Mouse (Mus musculus): Measurements from ENCODE around the gene 3110009E18Rik. TPM values are rescaled to one million over a fixed set of nuclear protein-coding genes. Genes with fewer than 3 reads are reported as not detected.

3110009E18Rik gene
- polyA plus RNA-seq, 1 experiment from 2014 or later, result 5.1 TPM

DNA sequence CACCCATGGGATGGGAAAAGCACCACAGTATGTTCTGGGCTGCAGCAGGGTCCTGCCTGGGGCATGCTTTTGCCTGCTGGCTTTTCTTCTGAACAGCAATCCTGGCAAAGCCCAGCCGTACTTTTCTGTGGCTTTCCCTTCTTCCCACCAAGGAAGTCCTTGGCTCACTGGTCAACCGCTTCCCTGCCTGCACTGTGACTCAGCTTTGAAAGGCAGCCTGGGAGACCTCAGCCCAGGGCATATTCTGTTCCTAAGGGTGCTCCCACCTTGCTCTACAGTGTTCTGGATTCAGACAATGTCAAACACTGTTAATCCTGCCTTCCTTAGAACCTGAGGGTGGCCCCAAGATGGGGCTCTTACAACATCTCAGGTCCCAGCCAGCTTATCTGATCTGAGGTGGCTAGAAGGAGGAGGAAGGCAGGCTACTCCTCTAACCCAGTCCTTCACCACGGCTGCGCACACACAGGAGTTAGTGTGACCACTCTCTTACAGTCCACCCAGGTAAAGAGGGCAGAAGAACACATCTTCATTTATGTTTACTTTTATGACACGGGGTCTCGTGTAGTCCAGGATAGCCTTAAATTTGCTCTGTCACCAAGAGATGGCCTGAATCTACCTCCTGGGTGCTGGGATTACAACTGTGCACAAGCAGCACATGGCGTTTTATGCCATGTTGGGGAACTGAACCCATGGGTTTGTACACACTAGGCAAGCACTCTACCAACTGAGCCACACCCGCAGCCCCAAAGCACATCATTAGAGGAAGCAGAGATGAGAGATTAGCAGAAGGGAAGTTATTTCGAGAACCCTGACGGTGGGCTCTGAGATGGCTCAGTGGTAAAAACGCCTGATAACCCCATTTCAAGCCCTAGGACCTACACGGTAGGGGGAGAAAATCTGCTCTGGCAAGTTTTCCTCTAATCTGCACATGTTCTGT lies 8.5 kb upstream of the 3110009E18Rik start:
- Histone ChIP-seq H3K4me2 (ENCODE audit: low read depth, low read length) (no peak overlapping the region), H3K36me3 (replicated peaks; ENCODE audit: insufficient read depth, low read length) (peaks cover 48% of the 10 kb centered on the region), H3K9ac (replicated peaks) (no peak overlapping the region), H3K4me1 (ENCODE audit: insufficient read depth) (0 out of 2 replicates have a peak, but pooled peaks cover 4% of the 10 kb centered on the region), H3K27me3 (ENCODE audit: insufficient read depth, low read length) (no peaks in the 10 kb centered on the region), H3K27ac (ENCODE audit: low read depth) (0 out of 2 replicates have a peak overlapping the region, but pooled peaks have one; percentile 16), H3K9me3 (ENCODE audit: low read length) (no peaks in the 10 kb centered on the region), H3K4me3 (ENCODE audit: low read depth, low read length) (no peak overlapping the region)
- TF ChIP-seq CTCF (IDR thresholded peaks at IDR 0.05; ENCODE audit: low read depth) (no peak), EP300 (IDR thresholded peaks at IDR 0.05; ENCODE audit: low read depth) (no peak)
- no peak for ATAC-seq
- DNase-seq, result no peak
- 50% methylated on average over 12 of the region's 12 CpGs for WGBS (ENCODE audit: insufficient replicate concordance)

DNA sequence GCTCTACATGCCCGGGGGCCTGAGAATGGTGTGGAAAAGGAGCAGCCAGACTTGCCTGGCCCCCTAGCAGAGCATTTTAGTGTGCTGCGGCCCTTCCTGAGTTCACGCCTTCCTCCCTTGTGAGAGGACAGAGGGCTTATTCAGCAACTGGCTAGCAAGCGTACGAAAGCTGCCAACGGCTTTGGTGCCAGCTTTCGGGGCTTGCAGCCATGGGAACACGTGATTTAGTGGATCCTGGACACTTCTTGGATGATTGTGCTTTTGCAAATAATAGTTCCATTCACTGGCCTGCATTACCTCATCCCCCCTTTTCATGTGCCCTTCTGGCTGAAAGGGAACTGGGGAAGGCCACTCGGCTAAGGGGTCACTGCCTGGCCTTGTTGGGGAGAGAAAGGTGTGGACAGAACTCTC lies 5.3 kb upstream of the 3110009E18Rik start:
- Histone ChIP-seq H3K9me3 (ENCODE audit: low read length) (no peaks in the 10 kb centered on the region), H3K27ac (ENCODE audit: low read depth) (peak overlapping the region; percentile 75), H3K4me3 (ENCODE audit: low read depth, low read length) (no peak overlapping the region), H3K27me3 (ENCODE audit: insufficient read depth, low read length) (no peaks in the 10 kb centered on the region), H3K9ac (replicated peaks) (no peak overlapping the region), H3K36me3 (replicated peaks; ENCODE audit: insufficient read depth, low read length) (peaks cover 61% of the 10 kb centered on the region), H3K4me1 (ENCODE audit: insufficient read depth) (peaks cover 9% of the 10 kb centered on the region; the same call in 1 of the 2 replicates), H3K4me2 (ENCODE audit: low read depth, low read length) (no peak overlapping the region)
- TF ChIP-seq EP300 (IDR thresholded peaks at IDR 0.05; ENCODE audit: low read depth), result no peak
- no peak for TF ChIP-seq CTCF (IDR thresholded peaks at IDR 0.05; ENCODE audit: low read depth)
- WGBS (ENCODE audit: insufficient replicate concordance), result 78% methylated on average over 9 of the region's 9 CpGs
- ATAC-seq (peak; percentile 13; the same call in 1 of the 2 replicates), DNase-seq (no peak)

DNA sequence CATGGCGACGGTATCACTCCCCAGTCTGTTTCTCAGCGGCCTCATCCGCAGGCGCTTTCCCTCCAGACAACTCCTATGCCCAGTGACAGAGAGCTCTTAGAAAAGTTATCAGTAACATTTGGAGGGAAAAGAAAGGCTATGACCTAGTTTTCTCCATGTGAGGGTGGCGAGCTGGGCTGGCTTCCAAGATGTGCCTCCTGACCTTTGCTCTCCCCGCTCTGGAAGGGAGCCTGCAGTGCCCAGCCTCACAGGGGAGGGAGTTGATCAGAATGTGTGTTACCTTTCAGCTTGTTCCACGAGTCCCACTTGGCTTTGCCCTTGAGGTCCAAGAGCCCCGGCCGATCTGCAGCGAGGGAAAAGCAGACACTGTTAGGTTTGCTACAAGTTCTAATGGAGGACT lies 4.9 kb upstream of the 3110009E18Rik start:
- ATAC-seq (peak; percentile 16; the same call in 1 of the 2 replicates), DNase-seq (peak; percentile 77)
- no peak overlapping the region for H3K9ac ChIP-seq (replicated peaks)
- peak overlapping the region; percentile 96; the same call in 1 of the 2 replicates for H3K4me2 ChIP-seq (ENCODE audit: low read depth, low read length)
- H3K36me3 ChIP-seq (replicated peaks; ENCODE audit: insufficient read depth, low read length), result peaks cover 61% of the 10 kb centered on the region
- no peak overlapping the region for H3K4me3 ChIP-seq (ENCODE audit: low read depth, low read length)
- no peak for TF ChIP-seq CTCF (IDR thresholded peaks at IDR 0.05; ENCODE audit: low read depth)
- TF ChIP-seq EP300 (IDR thresholded peaks at IDR 0.05; ENCODE audit: low read depth), result no peak
- no peaks in the 10 kb centered on the region for H3K9me3 ChIP-seq (ENCODE audit: low read length)
- peak overlapping the region; percentile 75 for H3K27ac ChIP-seq (ENCODE audit: low read depth)
- H3K4me1 ChIP-seq (ENCODE audit: insufficient read depth), result peaks cover 9% of the 10 kb centered on the region; the same call in 1 of the 2 replicates
- H3K27me3 ChIP-seq (ENCODE audit: insufficient read depth, low read length), result no peaks in the 10 kb centered on the region
- WGBS (ENCODE audit: insufficient replicate concordance), result 63% methylated on average over 11 of the region's 11 CpGs

DNA sequence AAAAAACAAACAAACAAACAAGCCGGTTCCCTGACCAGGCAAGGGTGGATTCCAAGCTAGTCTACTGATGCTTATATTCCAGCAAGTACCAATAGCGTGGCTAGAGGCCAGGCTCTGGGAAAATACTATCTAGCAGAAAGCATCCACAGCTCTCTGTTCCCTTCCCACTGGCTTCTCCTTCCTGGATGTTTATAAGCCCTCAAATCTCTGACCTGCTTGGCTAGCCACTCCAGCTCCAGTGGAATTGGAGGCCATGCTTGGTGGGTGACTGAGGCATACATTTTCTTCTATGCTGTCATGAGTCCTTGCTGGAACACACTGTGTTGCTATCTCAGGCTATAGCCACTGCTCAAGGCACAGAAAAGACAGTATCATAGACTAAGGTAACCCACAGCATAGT lies 2.1 kb upstream of the 3110009E18Rik start:
- Histone ChIP-seq H3K9ac (replicated peaks) (peak overlapping the region; percentile 81), H3K4me3 (ENCODE audit: low read depth, low read length) (peak overlapping the region; percentile 72), H3K27me3 (ENCODE audit: insufficient read depth, low read length) (no peaks in the 10 kb centered on the region), H3K36me3 (replicated peaks; ENCODE audit: insufficient read depth, low read length) (peaks cover 44% of the 10 kb centered on the region), H3K4me1 (ENCODE audit: insufficient read depth) (peaks cover 25% of the 10 kb centered on the region), H3K27ac (ENCODE audit: low read depth) (peak overlapping the region; percentile 96), H3K4me2 (ENCODE audit: low read depth, low read length) (peak overlapping the region; percentile 96), H3K9me3 (ENCODE audit: low read length) (no peaks in the 10 kb centered on the region)
- ATAC-seq (no peak), DNase-seq (no peak)
- 74% methylated on average over 2 of the region's 2 CpGs for WGBS (ENCODE audit: insufficient replicate concordance)
- TF ChIP-seq CTCF (IDR thresholded peaks at IDR 0.05; ENCODE audit: low read depth) (no peak), EP300 (IDR thresholded peaks at IDR 0.05; ENCODE audit: low read depth) (no peak)

DNA sequence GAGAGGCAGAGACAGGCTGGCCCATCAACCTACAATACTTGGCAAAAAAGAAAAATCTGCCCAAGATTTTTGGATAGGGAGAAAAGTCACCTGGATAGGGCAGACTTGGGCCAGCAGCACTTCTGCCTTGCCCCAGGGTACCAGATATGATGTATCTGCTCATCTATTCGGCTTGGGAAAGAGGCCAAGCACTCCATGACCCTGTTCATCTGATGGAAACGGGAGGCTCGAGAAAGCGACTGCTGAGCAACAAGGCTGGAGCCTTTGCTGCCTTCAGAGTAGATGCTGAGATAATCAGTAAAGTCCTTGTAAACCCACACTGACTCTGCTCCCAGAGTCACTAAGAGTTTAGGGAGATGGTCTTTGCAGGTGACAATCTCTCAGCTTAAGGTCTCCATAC lies 1.6 kb upstream of the 3110009E18Rik start:
- Histone ChIP-seq H3K4me3 (ENCODE audit: low read depth, low read length) (peak overlapping the region; percentile 72), H3K4me2 (ENCODE audit: low read depth, low read length) (peak overlapping the region; percentile 96), H3K4me1 (ENCODE audit: insufficient read depth) (peaks cover 25% of the 10 kb centered on the region), H3K9me3 (ENCODE audit: low read length) (no peaks in the 10 kb centered on the region), H3K27ac (ENCODE audit: low read depth) (peak overlapping the region; percentile 96), H3K27me3 (ENCODE audit: insufficient read depth, low read length) (no peaks in the 10 kb centered on the region), H3K36me3 (replicated peaks; ENCODE audit: insufficient read depth, low read length) (peaks cover 40% of the 10 kb centered on the region), H3K9ac (replicated peaks) (peak overlapping the region; percentile 81)
- DNase-seq, result no peak
- TF ChIP-seq CTCF (IDR thresholded peaks at IDR 0.05; ENCODE audit: low read depth), result no peak
- no peak for TF ChIP-seq EP300 (IDR thresholded peaks at IDR 0.05; ENCODE audit: low read depth)
- 64% methylated on average over 4 of the region's 4 CpGs for WGBS (ENCODE audit: insufficient replicate concordance)
- no peak for ATAC-seq
